Mouse (Mus musculus): Measurements from ENCODE around the gene Ptger1.

The Ptger1 gene

DNA sequence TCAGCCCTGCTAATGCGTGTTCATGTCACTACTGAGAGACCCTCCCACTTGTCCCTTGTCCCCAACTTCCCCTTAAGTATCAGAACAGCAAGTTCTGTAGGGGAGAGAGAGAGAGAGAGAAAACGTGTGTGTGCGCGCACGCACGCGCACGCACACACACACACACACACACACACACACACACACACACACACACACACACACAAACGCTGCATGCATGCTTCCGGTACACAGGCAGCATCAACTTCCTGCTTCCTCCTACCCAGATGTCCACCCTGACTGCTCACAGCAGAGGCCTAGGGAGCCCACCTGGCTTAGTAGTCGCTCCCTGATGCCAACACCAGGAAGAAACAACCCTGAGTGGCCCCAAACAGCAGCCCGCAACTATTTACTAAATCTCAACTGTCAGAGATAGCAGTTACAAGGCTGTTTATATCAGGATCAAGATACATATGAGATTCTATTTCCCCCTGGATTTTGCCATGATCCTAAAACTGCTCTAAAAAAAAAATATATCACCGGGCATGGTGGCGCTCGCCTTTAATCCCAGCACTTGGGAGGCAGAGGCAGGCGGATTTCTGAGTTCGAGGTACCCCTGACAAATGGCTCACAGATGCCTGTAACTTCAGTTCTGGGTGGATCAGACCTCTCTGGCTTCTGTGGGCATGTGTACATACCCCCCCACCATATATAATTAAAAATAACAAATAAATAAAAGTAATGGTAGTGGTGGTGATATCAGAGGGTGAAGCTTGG, 29.1 kb downstream of the Ptger1 start:
- no peak for DNase-seq (ENCODE audit: low spot score in 2 of 2)

DNA sequence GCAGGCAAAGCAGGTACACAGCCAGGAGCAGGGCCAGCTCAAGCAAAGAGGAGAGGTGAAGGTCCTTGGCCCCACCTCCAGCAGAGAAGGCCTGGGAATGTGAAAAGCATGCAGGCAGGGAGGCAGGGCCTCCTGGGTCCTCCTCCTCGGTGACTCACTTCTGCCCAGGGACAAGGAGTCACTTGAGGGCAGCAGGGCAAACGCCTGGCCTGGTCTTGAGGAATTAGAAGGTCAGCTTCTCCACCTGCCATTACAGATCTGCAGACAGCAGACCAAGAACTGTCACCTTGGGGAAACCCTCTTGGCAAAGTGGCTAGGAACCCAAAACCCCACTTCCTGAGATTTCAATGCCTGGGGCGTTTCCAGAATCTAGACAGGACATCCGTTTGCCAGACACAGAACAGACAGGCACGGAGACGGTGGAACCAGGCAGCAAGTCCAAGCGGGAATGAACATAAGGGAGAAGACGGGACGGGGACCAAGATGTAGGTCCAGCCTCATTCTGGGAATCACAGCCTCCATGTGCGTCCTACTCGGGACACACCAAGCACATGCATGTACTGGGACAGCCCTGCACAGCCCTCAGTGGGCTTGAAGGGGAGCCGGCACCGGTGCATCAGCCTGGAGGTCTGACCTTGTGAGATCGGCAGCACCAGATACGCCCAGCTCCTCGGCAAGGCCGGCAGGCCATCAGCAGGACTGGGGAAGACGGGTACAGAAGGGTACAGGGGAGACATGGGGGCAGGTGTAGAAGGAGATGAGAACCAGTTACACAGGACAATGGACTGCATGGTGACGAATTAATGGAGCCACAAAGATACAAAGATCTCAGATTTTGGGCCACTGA, 31.1 kb downstream of the Ptger1 start:
- DNase-seq (ENCODE audit: low spot score in 2 of 2): no peak

DNA sequence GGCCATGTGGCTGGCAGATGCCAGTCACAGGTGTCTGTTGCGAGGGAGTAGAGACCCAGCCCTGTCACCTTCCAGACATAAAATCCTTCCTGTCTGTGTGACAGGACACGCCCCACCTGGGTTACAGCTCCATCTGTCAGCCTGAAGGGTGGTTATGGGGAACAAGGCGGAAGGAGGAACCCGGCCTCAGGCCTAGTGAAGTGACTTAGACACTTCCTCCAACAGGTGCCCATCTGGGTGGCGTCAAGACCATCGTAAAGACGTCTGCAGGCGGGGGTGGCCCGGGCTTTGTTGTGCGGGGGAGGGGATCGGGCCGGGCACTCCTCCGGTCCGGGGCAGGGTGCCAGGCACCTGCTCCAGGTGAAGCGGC, 31.8 kb downstream of the Ptger1 start:
- no peak for DNase-seq (ENCODE audit: low spot score in 2 of 2)

DNA sequence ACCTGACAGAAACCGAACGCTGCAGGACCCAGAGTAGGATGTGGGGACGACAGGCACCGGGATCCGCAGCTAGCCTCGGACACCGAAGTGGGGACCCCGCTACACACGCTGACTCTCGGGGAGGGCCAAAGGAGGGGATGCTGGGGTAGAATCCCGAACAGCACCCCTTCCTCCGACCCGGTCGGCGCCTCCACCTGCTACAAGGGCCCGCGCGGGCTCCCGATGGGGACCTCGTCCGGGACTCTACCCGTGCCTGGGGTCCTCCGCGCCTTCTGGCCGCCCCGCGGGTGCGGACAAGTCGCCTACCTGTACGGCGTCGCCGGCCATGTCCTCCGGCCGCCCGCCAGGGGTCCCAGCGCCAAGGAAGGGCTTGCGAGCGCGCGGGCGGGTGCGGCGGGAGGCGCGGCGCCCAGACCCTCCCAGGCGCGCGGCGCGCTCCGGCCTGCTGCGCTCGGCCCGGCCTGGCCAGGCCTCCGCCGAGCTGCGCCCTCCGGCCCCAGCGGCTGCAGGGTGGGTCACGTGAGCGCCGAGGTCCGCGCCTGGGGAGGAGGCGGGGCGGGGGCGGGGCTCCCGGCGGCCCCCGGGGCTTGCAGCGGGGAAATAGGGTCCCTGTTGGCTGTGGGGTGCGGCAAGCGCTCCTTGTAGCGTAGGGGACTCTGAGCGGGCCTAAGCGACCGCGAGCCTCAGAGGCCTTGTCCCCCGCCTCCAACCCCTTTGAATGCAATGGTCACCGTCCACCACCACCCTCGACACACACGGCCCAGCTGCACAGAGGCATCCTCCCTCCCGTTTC, 32.4 kb downstream of the Ptger1 start, which contains the start of gene Pkn1:
Pkn1 (minus strand) TSS at position 519 of the 793 bp plus-strand sequence.
- DNase-seq (ENCODE audit: low spot score in 2 of 2): no peak

- DNase-seq (ENCODE audit: low spot score in 2 of 2): no peak
These were observed 33.1 kb downstream of the Ptger1 start for GRCm38 (mm10) chr8:83699566-83699965.

DNA sequence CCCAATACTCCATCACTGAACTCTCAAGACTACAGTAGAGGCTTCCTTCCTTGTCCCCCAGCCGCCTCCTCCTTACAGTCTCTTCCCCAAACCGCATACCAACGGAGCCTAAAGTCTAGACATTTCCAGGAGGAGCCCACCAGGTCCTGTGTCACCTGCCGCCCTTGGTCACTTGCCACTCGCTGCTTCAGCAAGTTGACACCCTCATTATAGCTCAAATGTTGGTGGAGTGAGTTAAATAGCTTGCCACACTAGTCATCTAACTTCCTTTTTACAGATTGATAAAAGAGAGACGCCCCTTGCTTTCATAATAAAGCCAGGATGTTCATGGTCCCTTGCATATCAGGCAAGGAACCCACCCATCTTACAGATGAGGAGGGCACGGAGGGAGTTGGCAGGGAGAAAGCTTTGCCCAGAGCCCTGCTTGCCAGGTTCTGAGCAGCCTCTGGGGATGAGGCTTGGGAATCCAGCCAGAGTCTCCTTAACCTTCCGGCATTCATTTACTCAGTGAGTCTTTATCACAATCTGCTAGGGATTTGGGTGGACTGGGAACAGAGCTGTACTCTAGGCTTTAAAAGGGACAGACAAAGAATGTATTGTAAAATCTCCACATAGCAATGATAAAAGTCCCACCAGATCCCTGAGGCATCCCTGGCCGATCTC, 34.1 kb downstream of the Ptger1 start:
- no peak for DNase-seq (ENCODE audit: low spot score in 2 of 2)

GRCm38 (mm10) chr8:83703426-83703825, 36.9 kb downstream of the Ptger1 start:
- DNase-seq (ENCODE audit: low spot score in 2 of 2): no peak

DNA sequence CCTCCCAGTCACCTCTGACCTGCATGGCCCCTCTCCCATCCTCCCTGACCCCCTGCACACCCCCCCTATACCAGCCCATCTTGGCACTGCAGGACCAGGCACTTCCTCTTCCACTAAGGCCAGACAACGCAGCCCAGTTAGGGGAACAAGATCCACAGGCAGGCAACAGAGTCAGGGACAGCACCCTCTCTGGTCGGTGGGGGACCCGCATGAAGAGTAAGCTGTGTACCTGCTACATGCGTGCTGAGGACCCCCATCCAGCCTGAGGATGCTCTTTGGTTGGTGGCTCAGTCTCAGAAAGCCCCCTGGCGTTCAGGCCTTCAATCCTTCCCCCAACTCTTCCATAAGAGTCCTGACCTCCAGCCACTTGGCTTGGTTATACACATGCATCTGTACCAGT, 39.9 kb downstream of the Ptger1 start:
- no peak for DNase-seq (ENCODE audit: low spot score in 2 of 2)

DNA sequence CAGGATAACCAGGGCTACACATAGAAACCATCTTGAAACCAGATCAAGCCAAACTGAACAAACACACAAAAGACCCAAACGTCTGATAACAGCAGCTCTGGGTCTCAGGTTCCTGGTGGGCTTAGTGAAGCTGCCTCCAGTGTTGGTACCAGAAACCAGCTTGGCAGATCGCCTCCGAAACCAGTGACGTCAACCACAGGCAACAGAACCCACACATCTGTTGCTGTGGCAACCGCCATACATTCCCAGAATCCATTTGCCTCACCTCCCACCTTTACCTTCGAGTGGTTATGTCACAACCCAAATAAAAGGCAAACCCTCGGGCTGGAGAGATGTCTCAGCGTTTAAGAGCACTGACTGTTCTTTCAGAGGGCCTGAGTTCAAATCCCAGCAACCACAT, 41.1 kb downstream of the Ptger1 start:
- DNase-seq (ENCODE audit: low spot score in 2 of 2): peak in 1 of 2 experiments; percentile 56

- no peak for DNase-seq (ENCODE audit: low spot score in 2 of 2)
These were observed 48.2 kb downstream of the Ptger1 start for GRCm38 (mm10) chr8:83714676-83715030.

GRCm38 (mm10) chr8:83715031-83715690, 48.7 kb downstream of the Ptger1 start, which contains the start of gene Ddx39:
Gene Ddx39, plus strand, starts transcription at chr8:83715177.
- peak; percentile 96 to 99 for DNase-seq (ENCODE audit: low spot score in 2 of 2)

GRCm38 (mm10) chr8:83715771-83716170, 49.3 kb downstream of the Ptger1 start:
- DNase-seq (ENCODE audit: low spot score in 2 of 2): no peak

GRCm38 (mm10) chr8:83716563-83716962, 50.1 kb downstream of the Ptger1 start:
- no peak for DNase-seq (ENCODE audit: low spot score in 2 of 2)

DNA sequence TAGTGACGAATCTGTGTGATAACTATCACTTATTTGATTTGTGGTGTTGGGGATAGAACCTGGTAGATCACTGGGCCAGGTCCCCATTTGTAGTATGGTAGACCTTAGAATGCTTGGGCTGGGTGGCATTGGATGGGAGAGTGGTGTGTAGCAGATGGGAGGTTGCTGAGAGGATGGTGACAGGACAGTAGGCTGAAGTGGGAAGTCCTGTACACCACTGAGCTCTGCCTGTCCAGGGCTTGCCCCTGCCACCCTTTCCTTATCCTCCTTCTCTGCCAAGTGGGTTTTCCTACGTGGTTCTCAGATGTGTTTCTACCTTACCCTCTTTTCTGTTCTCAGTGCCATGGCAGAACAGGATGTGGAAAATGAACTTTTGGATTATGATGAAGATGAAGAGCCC, 52.6 kb downstream of the Ptger1 start:
- DNase-seq (ENCODE audit: low spot score in 2 of 2): no peak

DNA sequence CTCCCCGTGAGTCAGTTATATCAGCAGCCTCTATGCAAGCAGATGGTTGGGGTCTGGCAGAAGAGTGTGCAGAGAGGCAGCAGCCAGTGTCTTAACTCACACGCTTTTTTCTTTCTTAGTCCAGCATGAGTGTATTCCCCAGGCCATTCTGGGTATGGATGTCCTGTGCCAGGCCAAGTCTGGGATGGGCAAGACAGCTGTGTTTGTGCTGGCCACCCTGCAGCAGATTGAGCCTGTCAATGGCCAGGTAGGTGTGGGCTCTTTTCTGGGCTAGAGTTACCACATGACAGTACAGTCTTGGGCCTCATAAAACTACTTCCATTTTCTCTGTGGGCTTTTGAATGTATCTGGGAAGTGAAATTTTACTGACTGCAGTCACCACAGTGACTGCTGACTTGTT, 53.2 kb downstream of the Ptger1 start:
- no peak for DNase-seq (ENCODE audit: low spot score in 2 of 2)

GRCm38 (mm10) chr8:83721405-83722025, 55.0 kb downstream of the Ptger1 start:
- DNase-seq (ENCODE audit: low spot score in 2 of 2): no peak
